Mouse (Mus musculus) gastrocnemius, adult 8-10 months (tissue): Measurements from ENCODE around the gene Celf2. TPM values are rescaled to one million over a fixed set of nuclear protein-coding genes. Genes with fewer than 3 reads are reported as not detected.

ENCODE experiments used
- DNase-seq, 2 experiments: peaks; one replicate each; pipeline ENCODE4 v3.0.0; 2022; ENCODE audit warnings: low spot score in 2 of 2
- total RNA-seq, 4 experiments: library from RNA; stranded (reverse); gene quantifications; 2 replicates each; pipeline ENCODE4 v1.2.4; 2022

Celf2 gene
- total RNA-seq, 4 experiments from 2014 or later, result 81.5 to 106 (median 88.0) TPM

DNA sequence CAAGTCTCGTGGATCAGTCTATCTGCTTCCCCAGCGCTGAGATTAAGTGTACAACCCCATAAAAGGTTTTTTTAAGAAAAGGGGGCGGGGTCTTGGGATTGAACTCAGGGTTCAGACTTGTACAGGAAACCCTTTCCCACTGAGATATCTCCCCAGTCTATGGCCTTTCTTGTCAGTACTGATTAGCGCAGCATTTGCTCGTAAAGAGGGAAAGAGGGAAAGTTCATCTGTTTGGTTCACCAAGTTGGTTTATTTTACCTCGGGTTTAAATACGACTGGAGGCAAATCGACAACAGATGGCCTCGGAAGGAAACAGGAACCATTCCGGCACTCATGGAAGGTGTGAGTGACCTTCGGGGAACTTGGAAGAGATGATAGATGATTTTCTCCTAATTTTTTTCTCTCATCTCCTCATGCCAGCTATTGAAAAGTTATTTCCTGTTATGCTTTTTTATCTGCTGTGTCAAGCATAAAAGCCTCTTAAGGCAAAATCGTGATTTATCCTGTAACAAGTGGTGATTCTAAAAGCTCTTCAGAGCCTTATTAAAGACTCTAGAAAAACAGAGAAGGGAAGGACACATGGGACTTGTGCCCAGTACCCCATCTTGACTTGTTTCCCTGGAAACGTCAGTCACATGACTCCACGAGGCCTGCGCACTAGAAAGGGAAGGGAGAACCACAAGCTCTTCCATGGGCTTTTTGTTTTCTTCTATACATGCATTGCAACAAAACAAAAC is 585.5 kb downstream of the Celf2 start:
- DNase-seq, result no peak

DNA sequence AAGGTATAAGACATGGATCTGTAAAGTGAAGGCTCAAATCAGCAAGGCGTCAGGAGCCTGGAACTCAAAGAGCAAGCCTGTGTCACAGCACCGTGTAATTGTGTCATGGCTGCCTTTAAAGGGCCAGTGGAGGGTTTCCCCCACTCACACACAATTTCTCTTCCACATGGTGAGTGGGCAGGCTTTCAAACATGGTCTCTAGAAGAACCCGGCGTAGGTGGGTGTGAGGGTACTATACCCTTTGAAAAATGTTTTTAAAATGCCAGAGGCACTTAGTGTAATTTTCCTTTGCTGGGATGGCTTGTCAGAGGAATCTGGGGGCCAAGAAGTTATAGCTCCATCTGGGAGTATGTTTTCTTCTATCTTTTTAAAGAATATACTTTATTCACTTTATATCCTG is 594.0 kb downstream of the Celf2 start:
- DNase-seq, result no peak

DNA sequence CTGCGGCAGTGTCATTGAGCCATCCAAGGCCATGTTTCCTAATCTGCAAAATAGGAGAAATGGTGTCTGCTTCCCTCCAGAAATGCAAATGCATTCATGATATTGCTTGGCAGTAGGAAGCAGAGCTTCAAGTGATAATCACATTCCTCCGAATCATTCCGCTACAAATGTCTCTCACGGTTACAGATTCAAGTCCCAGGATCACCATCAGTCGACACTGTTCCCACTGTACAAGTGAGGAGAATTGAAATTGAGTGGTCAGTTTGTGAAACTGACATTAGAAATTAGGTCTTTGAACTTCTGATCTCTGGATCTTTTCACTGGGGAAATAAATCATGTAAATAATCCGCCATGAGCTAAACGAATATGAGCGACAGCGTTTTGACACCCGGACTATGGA is 596.0 kb downstream of the Celf2 start:
- DNase-seq, result no peak

DNA sequence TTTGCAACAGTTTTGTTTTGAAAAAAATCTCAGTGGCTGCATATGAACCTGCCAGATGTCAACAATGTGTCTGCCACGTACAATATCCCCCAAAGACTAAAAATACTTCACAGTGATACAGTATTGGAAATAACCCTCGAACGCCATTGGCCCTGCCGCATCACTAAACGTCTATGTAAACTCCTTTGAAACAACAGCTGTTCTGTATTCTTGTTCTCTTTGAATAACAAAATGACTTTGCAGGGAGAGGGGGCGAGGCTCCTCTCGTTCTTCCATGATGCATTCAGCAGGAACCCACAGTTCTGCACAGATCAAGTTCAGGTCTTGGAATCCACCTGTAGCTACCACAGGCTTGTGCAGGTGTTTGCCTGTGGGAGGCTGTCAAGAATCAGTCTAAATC is 597.4 kb downstream of the Celf2 start:
- no peak for DNase-seq

DNA sequence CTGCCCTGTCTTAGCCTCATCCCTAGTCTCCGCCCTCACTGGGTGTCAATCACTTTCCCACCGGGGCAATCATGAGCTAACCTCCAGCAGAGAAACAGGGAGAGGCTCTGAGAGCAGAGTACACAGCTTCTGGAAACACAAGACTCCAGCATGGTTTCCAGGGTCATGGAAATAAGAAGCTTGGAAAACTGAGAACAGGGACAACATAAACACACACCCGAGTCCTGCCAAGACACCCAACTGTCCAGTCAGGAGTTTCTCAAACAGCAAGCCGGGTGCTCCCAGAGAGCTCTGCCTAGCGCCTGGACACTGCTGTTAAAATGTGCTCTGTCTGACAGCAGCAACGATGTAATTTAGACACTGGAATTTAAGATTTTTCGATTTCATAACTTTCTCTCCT is 599.4 kb downstream of the Celf2 start:
- DNase-seq, result peak; percentile 27 to 54

GRCm38 (mm10) chr2:6904411-6904810 is 605.0 kb downstream of the Celf2 start:
- DNase-seq, result no peak

GRCm38 (mm10) chr2:6903251-6903763 is 606.1 kb downstream of the Celf2 start:
- DNase-seq, result no peak

- DNase-seq, result no peak
Observed at GRCm38 (mm10) chr2:6896896-6897295, 612.5 kb downstream of the Celf2 start.

DNA sequence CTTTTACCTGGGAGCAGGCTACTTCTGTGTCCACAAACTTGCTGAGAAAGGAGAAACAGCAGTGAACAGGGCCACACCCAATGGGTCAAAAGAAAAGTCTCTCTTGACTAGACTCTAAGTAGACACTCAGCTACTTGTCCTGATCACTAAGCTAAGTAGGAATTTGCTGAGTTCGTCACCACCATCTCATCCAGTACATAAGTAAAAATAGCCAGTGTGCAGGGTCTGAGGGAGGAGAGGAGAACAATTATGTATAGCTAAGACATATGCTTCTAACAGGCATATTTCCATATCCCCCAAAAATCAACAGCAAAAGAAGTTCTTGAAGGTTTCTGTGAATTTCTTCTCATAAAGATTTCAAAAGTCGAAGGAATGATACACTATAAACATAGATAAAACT is 615.8 kb downstream of the Celf2 start:
- DNase-seq, result no peak

GRCm38 (mm10) chr2:6893095-6893494 is 616.3 kb downstream of the Celf2 start:
- DNase-seq, result no peak

DNA sequence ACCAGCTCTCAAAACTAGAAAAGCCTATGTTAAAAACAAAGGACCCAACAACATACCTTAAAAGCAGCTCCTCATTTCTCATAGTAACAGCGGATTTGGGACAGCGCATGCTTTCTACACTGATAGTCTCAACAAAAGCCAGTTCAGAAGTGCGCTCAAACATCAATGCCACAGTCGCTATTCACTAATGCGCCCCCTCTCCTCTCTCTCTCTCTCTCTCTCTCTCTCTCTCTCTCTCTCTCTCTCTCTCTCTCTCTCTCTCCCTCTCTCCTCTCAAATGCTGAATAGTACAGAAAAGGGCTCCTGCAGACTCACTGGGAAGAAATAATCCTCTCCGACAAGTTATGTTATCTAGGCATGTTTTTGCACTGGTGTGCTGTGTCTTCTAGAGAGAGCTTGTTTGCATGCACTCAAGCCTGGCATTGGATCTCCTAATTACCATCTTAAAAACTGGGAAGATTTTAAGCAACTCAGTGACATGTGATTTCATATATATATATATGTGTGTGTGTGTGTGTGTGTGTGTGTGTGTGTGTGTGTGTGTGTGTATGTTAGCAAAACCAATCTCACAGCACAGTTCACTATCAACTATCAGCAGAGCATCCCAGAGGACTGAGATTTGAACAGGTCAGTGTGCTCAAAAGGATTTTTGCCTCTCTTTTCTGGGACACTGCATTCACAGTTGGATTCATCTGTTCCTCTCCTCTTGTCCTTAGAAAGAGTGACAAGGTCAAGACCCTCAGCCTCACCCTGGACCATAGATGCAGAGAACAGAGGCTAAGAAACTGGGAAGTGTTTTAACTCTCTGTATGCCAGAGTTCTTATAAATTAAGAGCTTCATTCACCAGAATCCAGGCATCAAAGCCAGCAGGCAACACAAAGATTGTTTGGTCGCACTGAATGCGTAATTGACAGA is 624.3 kb downstream of the Celf2 start:
- DNase-seq, result no peak

DNA sequence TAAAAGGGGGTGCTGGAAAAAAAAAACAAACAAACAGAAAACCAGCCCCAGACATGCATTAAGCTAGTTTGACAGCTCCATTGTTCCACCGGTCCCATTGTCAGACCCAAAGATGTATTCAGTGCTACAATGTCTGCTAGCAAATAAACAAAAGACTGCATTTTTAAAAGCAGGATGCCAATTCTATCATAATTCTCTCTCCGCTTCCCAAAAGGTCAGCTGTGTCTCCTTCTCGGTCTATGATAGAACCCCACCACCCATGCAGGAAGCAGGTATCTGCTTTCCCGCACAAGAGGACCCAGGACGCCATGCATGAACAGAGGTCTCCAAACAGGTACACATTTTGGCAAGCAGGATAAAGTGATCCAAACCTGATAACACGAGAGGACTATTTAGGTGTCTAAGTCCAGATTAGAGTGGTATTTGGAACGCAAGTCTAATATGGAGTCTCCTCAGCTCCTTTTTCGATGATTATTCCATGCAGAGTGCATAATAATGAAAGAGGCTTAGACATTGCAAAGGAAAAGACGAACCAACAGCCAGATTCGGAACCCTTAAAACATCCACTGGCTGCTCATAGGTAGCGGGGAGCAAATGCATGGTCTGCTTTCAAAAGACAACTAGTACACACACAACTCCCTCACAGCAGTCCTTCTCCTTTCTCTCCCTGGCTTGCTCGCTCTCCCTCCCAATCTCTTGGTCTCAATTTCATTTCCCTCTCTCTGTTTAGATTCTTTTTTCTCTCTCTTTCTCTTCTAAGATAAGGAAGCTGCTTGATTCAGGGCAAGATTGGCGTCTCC is 625.2 kb downstream of the Celf2 start:
- DNase-seq, result no peak

- DNase-seq, result no peak
Observed at GRCm38 (mm10) chr2:6882236-6882885, 627.0 kb downstream of the Celf2 start.

- no peak for DNase-seq
Observed at GRCm38 (mm10) chr2:6880941-6881575, 628.3 kb downstream of the Celf2 start.

DNA sequence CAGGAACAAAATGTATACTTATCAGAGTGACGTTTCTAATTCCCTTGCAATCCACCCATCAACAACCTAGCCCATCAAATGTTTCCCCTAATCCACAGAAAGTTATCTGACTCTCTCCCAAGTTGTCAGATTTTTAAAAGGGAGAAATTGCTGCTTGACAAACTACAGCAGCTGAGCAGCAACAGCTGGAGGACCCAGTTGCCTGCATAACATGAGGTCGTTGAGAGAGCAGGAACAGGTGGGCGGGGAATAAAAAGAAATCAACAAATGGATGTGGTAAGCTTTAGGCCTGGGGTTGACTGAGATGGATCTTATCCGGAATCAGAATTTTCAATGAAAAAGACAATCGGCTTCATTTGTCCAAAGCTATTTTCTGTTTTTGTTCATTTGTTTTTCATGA is 632.3 kb downstream of the Celf2 start:
- DNase-seq, result no peak

DNA sequence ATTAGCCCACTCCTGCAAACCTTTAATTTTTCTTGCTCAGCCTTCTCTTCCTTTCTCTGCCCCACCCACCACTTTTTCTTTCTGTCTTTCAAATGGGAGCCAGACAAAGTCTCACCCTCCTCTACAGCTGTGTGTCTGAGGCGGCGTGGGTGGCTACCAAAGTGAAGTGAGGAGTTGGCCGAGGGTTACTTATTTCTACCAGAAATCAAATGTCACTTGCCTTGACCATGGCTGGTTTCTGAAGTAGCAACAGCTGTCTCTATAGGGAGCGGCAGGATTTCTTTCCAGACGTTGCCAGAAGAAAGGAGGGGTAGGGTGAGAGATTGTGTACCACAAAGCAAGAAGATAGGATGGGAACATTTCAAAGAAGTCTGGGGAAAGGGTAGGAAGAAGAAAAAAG is 632.8 kb downstream of the Celf2 start:
- no peak for DNase-seq

DNA sequence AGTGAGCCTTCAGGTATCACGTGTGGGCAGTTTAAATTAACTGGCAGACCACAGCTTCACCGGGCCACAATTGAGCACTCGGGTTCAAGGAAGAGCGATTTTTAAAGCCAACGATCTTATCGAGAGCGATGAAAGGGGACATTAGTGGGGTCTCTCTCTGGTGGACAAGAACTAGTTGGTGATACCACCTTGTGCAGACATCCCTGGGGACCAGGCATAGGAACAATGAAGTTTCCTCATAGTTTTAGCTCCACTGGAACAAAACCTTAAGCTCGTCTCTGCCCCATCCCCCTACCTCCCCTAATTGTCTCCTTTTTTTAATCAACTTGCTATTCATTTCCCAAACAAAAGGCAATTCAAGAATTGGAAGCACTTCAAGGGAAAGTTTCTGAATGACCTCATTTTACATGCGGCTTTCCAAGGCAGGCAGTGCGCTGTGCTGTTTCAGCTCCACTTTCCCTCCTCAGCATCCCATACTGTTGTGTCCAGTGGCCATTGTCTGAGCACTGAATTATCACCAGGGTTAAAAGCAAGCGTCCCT is 634.2 kb downstream of the Celf2 start:
- no peak for DNase-seq

DNA sequence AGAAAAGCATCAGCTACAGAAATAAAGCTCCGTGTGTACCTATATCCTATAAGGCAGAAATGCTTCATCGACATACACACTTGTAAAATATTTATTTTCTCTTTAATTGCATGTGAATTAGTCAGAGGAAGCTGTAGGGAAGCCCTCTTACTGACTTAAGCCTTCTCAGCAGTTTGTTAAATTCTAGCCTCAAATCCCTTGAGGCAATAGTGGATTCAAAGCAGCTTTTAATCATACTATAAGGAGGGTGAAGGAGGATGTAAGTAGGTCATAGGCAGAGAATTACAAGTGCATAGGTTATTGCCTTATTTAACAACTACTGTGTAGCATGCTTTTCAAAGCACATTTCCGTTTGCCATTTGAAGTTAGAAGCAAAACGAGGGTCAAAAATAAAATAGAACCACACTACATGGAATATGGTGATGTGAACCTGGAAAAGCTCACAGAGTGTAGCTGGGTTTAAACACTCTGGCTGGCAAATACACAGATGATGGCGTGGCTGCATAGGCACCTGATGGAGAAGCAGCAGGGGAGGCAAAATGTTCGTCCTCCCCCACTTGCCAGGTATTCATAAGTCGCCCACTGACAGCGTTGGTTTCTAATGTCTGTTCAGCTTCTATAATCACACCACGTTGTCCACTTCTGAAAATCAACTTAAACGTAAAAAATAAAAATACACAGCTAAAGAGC is 635.0 kb downstream of the Celf2 start:
- no peak for DNase-seq

GRCm38 (mm10) chr2:6873711-6874110 is 635.7 kb downstream of the Celf2 start:
- DNase-seq, result no peak

DNA sequence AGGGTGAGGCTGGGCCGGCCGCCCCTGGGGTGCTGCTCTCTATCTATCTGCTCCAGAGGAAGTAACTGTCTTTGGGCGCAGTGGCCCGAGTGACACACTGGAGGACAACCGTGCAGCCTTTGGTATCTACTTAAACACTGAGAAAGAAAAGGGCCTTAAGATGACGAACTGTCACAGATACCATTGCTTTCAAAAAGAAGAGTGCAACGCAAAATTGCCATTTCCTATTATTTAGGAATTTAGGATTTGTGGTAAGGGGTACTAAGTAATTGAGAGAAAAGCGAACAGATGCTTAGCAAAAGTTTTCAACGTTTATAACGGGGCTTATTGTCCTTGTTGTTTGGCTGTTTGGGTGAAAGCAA is 636.5 kb downstream of the Celf2 start:
- DNase-seq, result no peak
